Mouse (Mus musculus): Measurements from ENCODE around the gene Antxr2. TPM values are rescaled to one million over a fixed set of nuclear protein-coding genes. Genes with fewer than 3 reads are reported as not detected.

The Antxr2 gene
- polyA plus RNA-seq, 3 experiments from 2014 or later = 9.8 to 12.6 (median 12.0) TPM

GRCm38 (mm10) chr5:97834770-97835169 is 196.1 kb downstream of the Antxr2 start:
- ATAC-seq = no peak

Other genes starting within 250 kb of the Antxr2 start
- not detected for gene Prdm8, start 136.2 kb upstream of the Antxr2 start, polyA plus RNA-seq (2017; shearing (Covaris generic))
- not detected for gene Fgf5, start 223.1 kb upstream of the Antxr2 start, polyA plus RNA-seq (2017; shearing (Covaris generic))